Mouse (Mus musculus) midbrain, postnatal 0 days (tissue): Measurements from ENCODE around the gene Slc9b1. TPM values are rescaled to one million over a fixed set of nuclear protein-coding genes. Genes with fewer than 3 reads are reported as not detected.

Source experiments
- ATAC-seq: fragments of 200-750 bp; cut with Nextera tagmentation; 2 replicates; pipeline ENCODE4 v1.8.0; 2017; ENCODE audit warnings: moderate number of reproducible peaks, mild to moderate bottlenecking, moderate TSS enrichment, moderate library complexity; ENCODE audit not compliant: low FRiP score
- DNase-seq: peaks from one replicate; pipeline ENCODE4 v3.0.0-alpha.2; 2015; ENCODE audit warnings: low spot score
- H3K27ac ChIP-seq: fragments of 300-500 bp; sonication (generic); 2 replicates; pipeline ENCODE4 v1.5.1; 2014; ENCODE audit warnings: low read depth, mild to moderate bottlenecking, low read length, mixed read lengths
- H3K27me3 ChIP-seq: fragments of 300-500 bp; sonication (generic); 2 replicates; pipeline ENCODE4 v1.6.1; 2014; ENCODE audit warnings: low read length, control low read depth, mixed read lengths; ENCODE audit not compliant: insufficient read depth
- H3K36me3 ChIP-seq: fragments of 300-500 bp; sonication (generic); 2 replicates; pipeline ENCODE4 v1.6.1; 2014; ENCODE audit warnings: low read length, control low read depth, mixed read lengths; ENCODE audit not compliant: insufficient read depth
- H3K4me1 ChIP-seq: fragments of 300-500 bp; sonication (generic); 2 replicates; pipeline ENCODE4 v1.6.1; 2014; ENCODE audit warnings: mild to moderate bottlenecking, control low read depth, antibody characterized with exemption, low read length, mixed read lengths; ENCODE audit not compliant: insufficient read depth
- H3K4me2 ChIP-seq: fragments of 300-500 bp; sonication (generic); 2 replicates; pipeline ENCODE4 v1.6.1; 2014; ENCODE audit warnings: low read depth, mild to moderate bottlenecking, low read length, mixed read lengths; ENCODE audit not compliant: poor library complexity, severe bottlenecking
- H3K4me3 ChIP-seq: fragments of 300-500 bp; sonication (generic); 2 replicates; pipeline ENCODE4 v1.5.1; 2014; ENCODE audit warnings: low read depth, mild to moderate bottlenecking, low read length, moderate library complexity
- H3K9ac ChIP-seq: fragments of 300-500 bp; sonication (generic); replicated peaks from 2 replicates; pipeline ENCODE4 v1.6.1; 2014; ENCODE audit warnings: mild to moderate bottlenecking, low read length, moderate library complexity, mixed read lengths; ENCODE audit not compliant: poor library complexity, severe bottlenecking
- H3K9me3 ChIP-seq: fragments of 300-500 bp; sonication (generic); 2 replicates; pipeline ENCODE4 v1.6.1; 2016; ENCODE audit warnings: low read length, control low read depth
- CTCF ChIP-seq: IDR thresholded peaks from 2 replicates; pipeline ENCODE4 v1.5.1; 2016; ENCODE audit warnings: antibody characterized with exemption, mild to moderate bottlenecking
- WGBS: fragments of 180-500 bp; shearing (Covaris S2); extraction: QIAGEN DNeasy Blood & Tissue Kit; methylation state at CpG from one replicate; pipeline ENCODE4 v1.1.7; 2014; 5-methylcytosine and 5-hydroxymethylcytosine counted together
- polyA plus RNA-seq: library from polyadenylated mRNA; unstranded; fragments of >200 nt; fragmentation: Nextera tagmentation; extraction: Ambion mirVana; gene quantifications from 2 replicates; pipeline ENCODE4 v1.2.1, GENCODE M21; 2015
- total RNA-seq: library from RNA; depleted of rRNA; stranded (reverse); fragments of >200 nt; gene quantifications from 2 replicates; pipeline ENCODE4 v1.2.3, GENCODE M21; 2014

Slc9b1 gene
- total and polyA plus RNA-seq, 2 experiments from 2014 or later, result not detected

DNA sequence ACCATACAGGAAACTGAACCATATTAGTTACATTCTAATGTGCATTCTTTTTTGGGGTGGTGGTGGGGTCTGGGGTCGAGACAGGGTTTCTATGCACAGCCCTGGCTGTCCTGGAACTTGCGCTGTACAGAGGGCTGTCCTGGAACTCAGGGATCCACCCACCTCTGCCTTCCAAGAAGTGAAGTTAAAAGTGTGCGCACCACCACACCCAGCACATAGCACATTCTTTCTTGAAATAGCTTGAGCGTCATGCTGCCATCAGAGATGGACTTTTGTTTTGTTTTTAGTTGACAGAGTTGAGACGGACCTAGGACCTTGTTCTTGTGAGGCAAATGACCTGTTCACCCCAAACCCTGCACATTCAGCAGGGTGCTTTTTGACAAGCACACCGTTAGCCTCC lies 20.7 kb upstream of the Slc9b1 start:
- Histone ChIP-seq H3K9me3 (no peaks in the 10 kb centered on the region), H3K27ac (no peak overlapping the region), H3K9ac (no peak overlapping the region), H3K36me3 (no peaks in the 10 kb centered on the region), H3K27me3 (no peaks in the 10 kb centered on the region), H3K4me1 (no peaks in the 10 kb centered on the region), H3K4me3 (no peak overlapping the region), H3K4me2 (no peak overlapping the region)
- DNase-seq (no peak), ATAC-seq (no peak)
- WGBS, result 72% methylated on average over 6 of the region's 6 CpGs
- TF ChIP-seq CTCF, result no peak

DNA sequence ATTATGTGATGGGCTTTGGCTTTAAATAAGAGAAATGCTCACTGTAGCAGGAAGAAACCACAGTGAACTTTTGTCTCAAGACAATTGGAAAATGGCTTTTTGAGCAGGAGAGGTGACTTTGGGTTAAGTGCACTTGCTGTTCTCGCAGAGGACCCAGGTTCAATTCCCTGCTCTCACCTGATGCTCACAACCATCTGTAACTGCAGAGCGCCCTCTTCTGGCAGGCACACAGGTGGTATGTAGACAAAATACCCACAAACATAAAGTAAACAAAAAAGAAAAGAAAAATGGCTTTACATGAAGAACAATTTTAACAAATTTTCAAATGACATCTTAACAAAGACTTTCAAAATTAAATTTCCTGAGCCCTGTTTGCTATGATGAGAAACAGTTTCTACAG lies 20.2 kb upstream of the Slc9b1 start:
- 62% methylated on average over 2 of the region's 2 CpGs for WGBS
- Histone ChIP-seq H3K36me3 (no peaks in the 10 kb centered on the region), H3K4me3 (no peak overlapping the region), H3K9ac (no peak overlapping the region), H3K27ac (no peak overlapping the region), H3K4me1 (no peaks in the 10 kb centered on the region), H3K27me3 (no peaks in the 10 kb centered on the region), H3K4me2 (no peak overlapping the region), H3K9me3 (no peaks in the 10 kb centered on the region)
- no peak for DNase-seq
- peak; percentile 44 for TF ChIP-seq CTCF
- no peak for ATAC-seq

DNA sequence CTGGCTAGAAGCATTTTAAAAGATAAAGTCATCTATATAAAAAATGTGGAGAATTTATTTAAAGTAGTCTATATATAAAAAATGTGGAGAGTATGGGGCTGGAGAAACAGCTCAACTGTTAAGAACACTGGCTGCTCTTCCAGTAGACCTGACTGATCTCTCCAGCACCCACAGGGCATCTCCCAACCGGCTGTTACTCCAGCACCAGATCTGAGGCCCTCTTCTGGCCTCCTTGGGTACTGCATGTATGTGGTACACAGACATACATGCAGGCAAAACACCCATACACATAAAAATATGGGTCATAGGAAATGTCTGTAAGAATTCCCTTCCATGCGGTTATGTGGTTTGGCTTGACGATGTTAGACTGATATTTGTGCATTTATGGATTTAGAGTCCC lies 19.3 kb upstream of the Slc9b1 start:
- no peaks in the 10 kb centered on the region for H3K9me3 ChIP-seq
- TF ChIP-seq CTCF, result peak; percentile 62
- no peaks in the 10 kb centered on the region for H3K4me1 ChIP-seq
- H3K27me3 ChIP-seq, result no peaks in the 10 kb centered on the region
- no peak overlapping the region for H3K4me2 ChIP-seq
- no peak overlapping the region for H3K9ac ChIP-seq
- ATAC-seq (no peak), DNase-seq (peak; percentile 20)
- H3K27ac ChIP-seq, result no peak overlapping the region
- WGBS, result 50% methylated on average over 3 of the region's 3 CpGs
- H3K4me3 ChIP-seq, result no peak overlapping the region
- no peaks in the 10 kb centered on the region for H3K36me3 ChIP-seq

DNA sequence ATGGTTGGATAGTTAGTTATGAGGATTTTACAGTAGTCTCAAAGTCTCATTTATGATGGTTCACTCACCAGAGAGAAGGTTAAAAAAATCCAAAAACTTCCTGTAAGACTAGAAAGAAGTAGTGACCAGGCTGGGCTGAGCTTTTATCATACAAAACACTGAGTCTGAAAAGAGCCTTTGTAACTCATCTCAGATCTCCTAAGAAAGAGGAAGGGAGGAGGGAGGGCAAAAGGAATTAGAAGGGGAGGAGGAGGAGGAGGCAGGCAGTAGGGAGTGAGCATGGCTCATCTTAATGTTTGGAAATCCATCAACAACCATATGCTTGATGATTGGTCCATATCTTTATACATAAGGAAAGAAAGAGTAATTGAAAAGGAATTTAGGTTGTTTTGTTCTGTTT lies 15.1 kb upstream of the Slc9b1 start:
- no peak overlapping the region for H3K27ac ChIP-seq
- no peak for TF ChIP-seq CTCF
- no peaks in the 10 kb centered on the region for H3K27me3 ChIP-seq
- no peak overlapping the region for H3K4me2 ChIP-seq
- no peaks in the 10 kb centered on the region for H3K36me3 ChIP-seq
- no peaks in the 10 kb centered on the region for H3K9me3 ChIP-seq
- ATAC-seq (no peak), DNase-seq (no peak)
- no peaks in the 10 kb centered on the region for H3K4me1 ChIP-seq
- H3K4me3 ChIP-seq, result no peak overlapping the region
- no peak overlapping the region for H3K9ac ChIP-seq

DNA sequence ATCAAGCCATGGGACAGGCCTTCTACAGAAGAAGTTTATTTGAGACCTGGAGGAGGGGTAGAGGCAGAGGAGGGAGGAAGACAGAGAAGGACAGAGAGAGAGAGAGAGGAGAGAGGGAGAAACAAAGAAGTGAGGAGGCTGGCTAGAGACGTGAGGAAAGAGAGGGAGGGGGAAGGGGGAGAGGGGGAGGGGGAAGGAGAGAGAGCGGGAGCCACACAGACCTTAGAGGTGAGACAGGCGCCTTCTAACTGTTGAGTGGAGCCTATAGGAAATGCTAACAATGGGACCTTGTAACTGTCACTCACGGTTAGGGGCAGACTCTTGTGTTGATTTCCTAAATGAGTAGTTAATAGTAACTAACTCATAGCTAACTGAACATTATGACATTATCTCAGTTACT lies 14.1 kb upstream of the Slc9b1 start:
- TF ChIP-seq CTCF, result no peak
- ATAC-seq (no peak), DNase-seq (no peak)
- Histone ChIP-seq H3K27me3 (no peaks in the 10 kb centered on the region), H3K9ac (no peak overlapping the region), H3K4me2 (no peak overlapping the region), H3K9me3 (no peaks in the 10 kb centered on the region), H3K36me3 (no peaks in the 10 kb centered on the region), H3K27ac (no peak overlapping the region), H3K4me3 (no peak overlapping the region), H3K4me1 (no peaks in the 10 kb centered on the region)
- WGBS, result 44% methylated on average over 4 of the region's 4 CpGs

DNA sequence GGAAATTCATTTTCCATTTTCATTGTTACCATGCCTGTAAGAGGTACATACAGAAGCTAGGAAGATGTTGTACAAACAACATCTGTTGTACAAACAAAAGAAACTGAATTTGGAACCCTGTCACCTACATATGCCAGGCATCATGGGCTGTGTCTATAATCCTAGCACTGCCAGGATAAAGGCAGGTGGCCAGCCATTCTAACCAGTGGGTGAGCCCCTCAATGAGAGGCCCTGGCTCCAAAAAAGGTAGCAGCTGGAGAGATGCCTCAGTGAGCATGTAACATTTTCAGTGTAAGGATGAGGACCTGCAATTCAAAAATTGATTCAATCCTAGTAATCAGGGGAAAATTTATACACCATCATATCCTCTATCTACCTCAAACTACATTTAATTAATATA lies 1.2 kb downstream of the Slc9b1 start:
- ATAC-seq (no peak), DNase-seq (peak; percentile 10)
- no peaks in the 10 kb centered on the region for H3K4me1 ChIP-seq
- TF ChIP-seq CTCF, result no peak
- no peak overlapping the region for H3K4me2 ChIP-seq
- no peak overlapping the region for H3K9ac ChIP-seq
- no peaks in the 10 kb centered on the region for H3K36me3 ChIP-seq
- H3K27ac ChIP-seq, result no peak overlapping the region
- no peak overlapping the region for H3K4me3 ChIP-seq
- H3K9me3 ChIP-seq, result no peaks in the 10 kb centered on the region
- no peaks in the 10 kb centered on the region for H3K27me3 ChIP-seq

DNA sequence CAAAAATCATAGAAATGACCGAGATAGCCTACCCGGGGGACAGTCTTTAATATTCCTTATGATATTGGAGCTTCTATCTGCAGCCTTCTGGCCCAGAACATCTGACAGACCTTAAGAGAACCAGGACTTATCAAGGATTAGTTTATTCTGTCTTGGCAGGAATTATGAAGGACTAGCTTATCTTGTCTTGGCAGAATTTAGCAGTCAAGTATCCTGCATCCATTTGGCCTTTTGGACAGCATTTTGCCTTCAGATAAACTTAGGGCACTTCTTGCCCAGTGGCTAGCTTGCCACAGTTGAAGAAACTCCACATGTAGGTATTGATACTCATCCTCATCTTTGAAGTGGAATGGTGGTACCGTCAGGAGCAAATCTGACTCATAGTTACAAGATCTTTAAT lies 4.0 kb downstream of the Slc9b1 start:
- DNase-seq (no peak), ATAC-seq (no peak)
- TF ChIP-seq CTCF, result no peak
- H3K4me3 ChIP-seq, result no peak overlapping the region
- no peaks in the 10 kb centered on the region for H3K36me3 ChIP-seq
- H3K27me3 ChIP-seq, result no peaks in the 10 kb centered on the region
- no peaks in the 10 kb centered on the region for H3K4me1 ChIP-seq
- WGBS, result 90% methylated on average over 3 of the region's 3 CpGs
- H3K9ac ChIP-seq, result no peak overlapping the region
- no peak overlapping the region for H3K27ac ChIP-seq
- H3K9me3 ChIP-seq, result no peaks in the 10 kb centered on the region
- no peak overlapping the region for H3K4me2 ChIP-seq
